Mouse (Mus musculus) left cerebral cortex, adult 2 months (tissue): ENCODE measurements at regions not wholly inside any gene's neighbourhood (a gene's known extent, or its start where the extent isn't known, plus 50 kb on each side); places are given as distances from the start of the nearest gene placed in this dataset.
A peak's percentile ranks its signal among the peaks of the same experiment; 100 is the strongest.
"Not testable (repeated sequence)": the region's sequence is repeated elsewhere in the genome, so short reads cannot be mapped to it uniquely, and the experiment has no call there.

ENCODE experiments used
- DNase-seq, 2 experiments: peaks; one replicate each; pipeline ENCODE4 v3.0.0; 2021 to 2022; ENCODE audit warnings: low spot score in 2 of 2, mixed read lengths in 1 of 2; ENCODE audit errors: extremely low spot score in 1 of 2
- H3K27ac ChIP-seq: fragments of 200-600 bp; 2 replicates; pipeline ENCODE4 v1.8.1; 2022
- H3K4me3 ChIP-seq: fragments of 200-600 bp; 2 replicates; pipeline ENCODE4 v1.8.1; 2022
- CTCF ChIP-seq: fragments of 200-600 bp; IDR thresholded peaks from 2 replicates; pipeline ENCODE4 v1.8.1; 2022; ENCODE audit warnings: antibody characterized with exemption, mild to moderate bottlenecking, moderate library complexity
- intact Hi-C: fragments of 180-260 bp; cut with DNase I; formaldehyde crosslinking; loops from one replicate; pipeline ENCODE4 v1.15.1; 2025

GRCm38 (mm10) chr14:76725844-76726243 lies 169.2 kb upstream of the Serp2 start:
- intact Hi-C loops: no loop called here
- no peak for TF ChIP-seq CTCF
- no peak for DNase-seq
- Histone ChIP-seq H3K4me3 (no peak overlapping the region), H3K27ac (peak overlapping the region; percentile 6; the same call in 1 of the 2 replicates)

DNA sequence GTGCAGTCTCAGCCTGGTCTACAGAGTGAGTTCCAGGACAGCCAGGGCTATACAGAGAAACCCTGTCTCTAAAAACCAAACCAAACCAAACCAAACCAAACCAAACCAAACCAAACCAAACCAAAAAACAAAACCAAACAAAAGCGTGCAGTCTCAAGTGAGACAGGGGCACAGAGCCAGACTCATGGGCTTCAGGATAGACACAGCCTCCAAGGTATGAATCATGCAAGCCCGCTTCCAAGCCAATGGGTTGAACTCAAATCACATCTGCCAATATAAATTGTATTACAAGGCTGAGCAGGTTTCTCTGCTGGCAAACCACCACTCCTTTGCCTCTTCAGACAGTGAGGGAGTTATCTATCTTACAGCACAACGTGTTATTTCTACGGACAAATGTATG lies 168.5 kb upstream of the Serp2 start:
- peak overlapping the region; percentile 6 for H3K27ac ChIP-seq
- not testable (repeated sequence) for DNase-seq

DNA sequence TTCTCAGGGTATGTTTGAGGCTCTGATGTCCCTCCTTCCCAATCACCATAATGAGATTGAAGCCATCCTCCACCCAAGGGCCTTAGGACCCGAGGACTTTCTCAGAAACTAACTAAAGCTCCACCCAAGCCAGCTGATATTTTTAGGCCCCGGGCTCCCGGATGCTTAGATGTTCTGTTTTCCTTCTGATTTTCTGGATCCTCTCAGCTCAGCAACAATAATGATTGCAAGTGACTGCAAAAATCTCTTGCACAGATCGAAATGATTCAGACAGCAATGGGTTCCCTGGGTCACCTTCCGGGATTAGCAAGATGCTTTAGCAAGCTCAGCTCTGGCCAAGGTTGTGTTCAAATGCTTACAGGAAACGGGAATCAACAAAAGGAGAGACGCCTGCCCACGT lies 168.1 kb upstream of the Serp2 start:
- Histone ChIP-seq H3K4me3 (no peak overlapping the region), H3K27ac (peak overlapping the region; percentile 1)
- DNase-seq: no peak
- intact Hi-C loops: no loop called here
- TF ChIP-seq CTCF: no peak

More for the DNA sequence above, 168.5 kb upstream of the Serp2 start:
- H3K4me3 ChIP-seq, intact Hi-C loops: not testable (repeated sequence)

DNA sequence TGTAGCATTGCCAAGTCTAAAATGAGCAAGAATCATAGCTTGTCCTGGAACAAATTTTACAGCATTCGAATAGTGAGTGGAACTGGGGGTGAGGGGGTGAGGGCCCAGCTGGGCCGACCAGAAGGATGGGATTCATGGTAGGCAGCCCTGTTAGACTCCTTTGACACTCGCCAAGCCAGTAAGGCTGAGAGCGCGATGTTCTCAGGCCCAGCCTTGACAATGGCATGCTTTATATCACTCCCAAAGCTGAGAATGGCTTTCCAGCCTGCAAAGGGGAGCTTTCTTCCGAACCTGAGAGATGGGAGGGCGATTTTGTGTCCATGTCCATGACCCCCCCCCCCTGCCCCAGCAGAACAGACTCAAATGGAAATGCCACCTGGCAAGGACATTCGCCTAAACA lies 167.7 kb upstream of the Serp2 start:
- DNase-seq: no peak
- Histone ChIP-seq H3K4me3 (no peak overlapping the region), H3K27ac (no peak overlapping the region; the same call in 1 of the 2 replicates)
- intact Hi-C loops: no loop called here
- TF ChIP-seq CTCF: no peak

- Histone ChIP-seq H3K27ac (no peak overlapping the region), H3K4me3 (no peak overlapping the region)
- TF ChIP-seq CTCF: no peak
- no peak for DNase-seq
- intact Hi-C loops: no loop called here
These were observed 166.9 kb upstream of the Serp2 start for GRCm38 (mm10) chr14:76723551-76723950.

GRCm38 (mm10) chr14:76722297-76722696 lies 165.6 kb upstream of the Serp2 start:
- no peak for TF ChIP-seq CTCF
- Histone ChIP-seq H3K27ac (no peak overlapping the region), H3K4me3 (no peak overlapping the region)
- intact Hi-C loops: no loop called here
- DNase-seq: no peak

DNA sequence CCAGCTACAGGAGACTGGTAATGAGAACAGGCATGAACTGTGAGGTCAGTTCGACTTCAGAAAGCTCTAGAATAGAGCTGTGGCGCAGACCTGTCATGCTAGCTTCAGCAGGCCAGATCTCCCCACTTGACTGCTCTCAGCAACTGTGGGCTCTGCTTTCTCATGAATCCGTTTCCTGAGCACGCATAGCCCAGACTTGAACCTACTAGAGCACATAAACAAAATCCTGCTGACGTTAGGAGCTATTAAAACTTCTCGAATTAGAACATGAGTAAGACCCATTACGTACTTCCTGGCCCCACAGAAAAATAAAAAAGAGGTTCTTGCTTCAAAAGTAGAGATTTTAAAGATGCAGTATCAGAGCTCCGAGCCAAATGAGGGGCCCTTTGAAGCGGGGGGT lies 165.1 kb upstream of the Serp2 start:
- H3K27ac ChIP-seq: no peak overlapping the region
- no peak for TF ChIP-seq CTCF
- DNase-seq: no peak
- no peak overlapping the region for H3K4me3 ChIP-seq
- intact Hi-C loops: no loop called here

DNA sequence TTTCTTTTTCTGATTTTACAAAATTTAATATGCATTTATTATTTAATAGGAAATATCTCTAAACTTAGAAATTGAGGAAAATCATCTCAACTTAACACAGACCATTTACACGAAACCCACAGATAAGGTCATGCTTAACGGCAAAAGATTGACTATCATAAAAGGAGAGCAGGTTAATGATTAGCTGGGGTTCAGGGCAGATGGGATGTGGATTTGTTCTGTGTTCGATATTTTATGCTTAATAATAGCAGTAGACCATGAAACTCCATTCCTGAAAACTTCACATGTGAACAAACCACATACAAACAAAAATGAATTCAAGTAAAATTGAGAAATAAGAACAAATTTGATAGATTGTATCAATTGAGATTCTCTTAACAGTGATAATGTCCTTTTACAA lies 160.4 kb upstream of the Serp2 start:
- intact Hi-C loops: no loop called here
- Histone ChIP-seq H3K4me3 (no peak overlapping the region), H3K27ac (no peak overlapping the region)
- TF ChIP-seq CTCF: no peak
- no peak for DNase-seq

- no peak for DNase-seq
- intact Hi-C loops: no loop called here
- H3K4me3 ChIP-seq: no peak overlapping the region
- TF ChIP-seq CTCF: no peak
- no peak overlapping the region for H3K27ac ChIP-seq
These were observed 158.0 kb upstream of the Serp2 start for GRCm38 (mm10) chr14:76714727-76715126.

GRCm38 (mm10) chr14:76713946-76714345 lies 157.3 kb upstream of the Serp2 start:
- no peak for TF ChIP-seq CTCF
- H3K27ac ChIP-seq: no peak overlapping the region
- no peak for DNase-seq
- no peak overlapping the region for H3K4me3 ChIP-seq
- intact Hi-C loops: no loop called here

DNA sequence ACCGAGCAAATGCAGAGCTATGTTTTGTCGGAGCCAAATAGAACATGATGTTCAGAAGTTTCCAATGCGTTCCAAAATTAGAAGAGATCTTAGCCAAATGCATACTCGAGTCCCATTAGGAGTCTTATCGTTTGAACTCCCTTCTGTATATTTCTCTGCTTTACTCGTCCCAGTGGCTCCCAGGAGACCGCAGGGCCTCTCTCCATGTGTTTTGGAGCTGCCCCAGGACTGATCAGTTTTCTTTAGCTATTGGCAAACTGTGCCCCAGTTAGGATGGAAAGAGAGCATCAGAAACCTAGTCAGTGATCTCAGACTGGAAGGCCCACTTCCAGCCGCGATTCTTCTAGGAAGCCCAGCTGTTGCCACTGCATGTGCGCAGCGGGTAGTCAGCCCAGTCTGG lies 152.0 kb upstream of the Serp2 start:
- intact Hi-C loops: no loop called here
- DNase-seq: peak; percentile 11 to 21

GRCm38 (mm10) chr14:76703373-76703764 lies 146.7 kb upstream of the Serp2 start:
- intact Hi-C loops: no loop called here
- no peak for DNase-seq
- Histone ChIP-seq H3K27ac (no peak overlapping the region), H3K4me3 (no peak overlapping the region)
- TF ChIP-seq CTCF: no peak

More for the DNA sequence above, 152.0 kb upstream of the Serp2 start:
- Histone ChIP-seq H3K4me3 (no peak overlapping the region), H3K27ac (peak overlapping the region; percentile 33)
- no peak for TF ChIP-seq CTCF

DNA sequence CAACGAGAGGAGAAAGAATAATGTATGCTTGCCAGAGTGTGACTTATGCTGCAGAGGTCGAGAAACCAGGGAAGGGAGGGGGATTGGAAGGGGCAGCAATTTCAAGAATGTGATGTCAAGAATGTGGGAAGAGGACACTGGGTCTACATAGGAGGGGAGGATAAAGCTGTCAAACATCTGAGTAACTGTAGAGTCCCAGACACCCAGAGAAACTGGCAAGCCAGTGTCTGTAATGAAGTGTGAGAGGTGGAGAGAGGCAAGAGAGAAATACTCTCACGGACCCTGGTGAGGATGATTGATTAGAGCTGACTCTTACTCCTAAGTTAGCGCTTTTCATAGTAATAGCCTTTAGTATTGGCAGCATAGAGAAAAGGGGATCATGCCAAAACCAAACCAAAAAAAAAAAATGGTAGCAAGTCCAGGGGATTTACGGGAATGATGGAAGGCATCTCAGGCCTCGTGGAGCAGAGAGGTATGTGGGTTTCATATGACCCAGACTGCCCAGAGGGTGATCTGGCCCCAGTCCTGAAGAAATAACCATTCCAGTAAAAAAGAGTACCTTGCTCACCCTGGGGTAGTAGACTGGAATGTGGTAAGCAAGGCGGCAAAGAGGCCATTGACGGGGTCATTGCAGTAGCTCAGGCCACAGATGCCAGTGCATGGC lies 146.2 kb upstream of the Serp2 start:
- H3K27ac ChIP-seq: no peak overlapping the region
- intact Hi-C loops: no loop called here
- TF ChIP-seq CTCF: no peak
- no peak for DNase-seq
- no peak overlapping the region for H3K4me3 ChIP-seq
